Mouse (Mus musculus) stomach, embryonic 16.5 days (tissue): ENCODE data around the gene Catip. TPM values are rescaled to one million over a fixed set of nuclear protein-coding genes. Genes with fewer than 3 reads are reported as not detected.
"Not testable (repeated sequence)": the region's sequence is repeated elsewhere in the genome, so short reads cannot be mapped to it uniquely, and the experiment has no call there.

Experiments
- ATAC-seq: fragments of 200-750 bp; cut with Nextera tagmentation; 2 replicates; pipeline ENCODE4 v1.8.0; 2017; ENCODE audit warnings: moderate number of reproducible peaks, moderate TSS enrichment; ENCODE audit not compliant: insufficient read depth, low FRiP score
- H3K27ac ChIP-seq: fragments of 300-500 bp; sonication (generic); 2 replicates; pipeline ENCODE4 v1.5.1; 2014; ENCODE audit warnings: low read length
- H3K27me3 ChIP-seq: fragments of 300-500 bp; sonication (generic); 2 replicates; pipeline ENCODE4 v1.6.1; 2014; ENCODE audit warnings: low read length, control low read depth, mixed read lengths; ENCODE audit not compliant: control insufficient read depth, insufficient read depth
- H3K36me3 ChIP-seq: fragments of 300-500 bp; sonication (generic); 2 replicates; pipeline ENCODE4 v1.6.1; 2014; ENCODE audit warnings: low read length; ENCODE audit not compliant: control insufficient read depth, insufficient read depth
- H3K4me1 ChIP-seq: fragments of 300-500 bp; sonication (generic); 2 replicates; pipeline ENCODE4 v1.6.1; 2014; ENCODE audit warnings: low read length, control low read depth, mixed read lengths; ENCODE audit not compliant: control insufficient read depth, insufficient read depth
- H3K4me2 ChIP-seq: fragments of 300-500 bp; sonication (generic); 2 replicates; pipeline ENCODE4 v1.6.1; 2014; ENCODE audit warnings: low read depth, low read length, mixed read lengths
- H3K4me3 ChIP-seq: fragments of 300-500 bp; sonication (generic); replicated peaks from 2 replicates; pipeline ENCODE4 v1.5.1; 2014; ENCODE audit warnings: mild to moderate bottlenecking, low read length
- H3K9ac ChIP-seq: fragments of 300-500 bp; sonication (generic); 2 replicates; pipeline ENCODE4 v1.6.1; 2014; ENCODE audit warnings: low read length
- H3K9me3 ChIP-seq: fragments of 300-500 bp; sonication (generic); replicated peaks from 2 replicates; pipeline ENCODE4 v1.6.1; 2016; ENCODE audit warnings: low read length, control low read depth; ENCODE audit not compliant: control insufficient read depth
- WGBS: fragments of 180-500 bp; shearing (Covaris S2); extraction: QIAGEN DNeasy Blood & Tissue Kit; methylation state at CpG from one replicate; pipeline ENCODE4 v1.1.7; 2014; 5-methylcytosine and 5-hydroxymethylcytosine counted together
- polyA plus RNA-seq: library from polyadenylated mRNA; unstranded; fragments of >200 nt; fragmentation: Nextera tagmentation; extraction: Ambion mirVana; gene quantifications from 2 replicates; pipeline ENCODE4 v1.2.1, GENCODE M21; 2015

Gene Catip
- polyA plus RNA-seq, 1 experiment from 2014 or later = 0.77 TPM

GRCm38 (mm10) chr1:74393010-74393409 is 31.1 kb downstream of the Catip start:
- H3K36me3 ChIP-seq = peaks cover 14% of the 10 kb centered on the region
- H3K27me3 ChIP-seq = no peaks in the 10 kb centered on the region
- H3K9ac ChIP-seq = peak overlapping the region; percentile 97
- ATAC-seq = no peak
- WGBS = 40% methylated on average over 7 of the region's 7 CpGs
- peaks cover 42% of the 10 kb centered on the region for H3K4me1 ChIP-seq
- no peaks in the 10 kb centered on the region for H3K9me3 ChIP-seq
- peak overlapping the region; percentile 92 for H3K4me3 ChIP-seq
- peak overlapping the region; percentile 96 for H3K4me2 ChIP-seq
- H3K27ac ChIP-seq = peak overlapping the region; percentile 99

- no peak overlapping the region for H3K4me3 ChIP-seq
- peak overlapping the region; percentile 97; the same call in 1 of the 2 replicates for H3K9ac ChIP-seq
- no peak overlapping the region for H3K27ac ChIP-seq
- peaks cover 14% of the 10 kb centered on the region for H3K36me3 ChIP-seq
- ATAC-seq = no peak
- H3K27me3 ChIP-seq = no peaks in the 10 kb centered on the region
- H3K9me3 ChIP-seq = no peaks in the 10 kb centered on the region
- 83% methylated on average over 9 of the region's 9 CpGs for WGBS
- H3K4me1 ChIP-seq = peaks cover 39% of the 10 kb centered on the region
- H3K4me2 ChIP-seq = peak overlapping the region; percentile 96; the same call in 1 of the 2 replicates
These were observed 31.8 kb downstream of the Catip start for GRCm38 (mm10) chr1:74393697-74394096.

GRCm38 (mm10) chr1:74394311-74394710 is 32.4 kb downstream of the Catip start:
- H3K36me3 ChIP-seq = peaks cover 14% of the 10 kb centered on the region
- H3K4me3 ChIP-seq = no peak overlapping the region
- WGBS = 87% methylated on average over 9 of the region's 9 CpGs
- 0 out of 2 replicates have a peak overlapping the region, but pooled peaks have one; percentile 16 for H3K9ac ChIP-seq
- no peaks in the 10 kb centered on the region for H3K9me3 ChIP-seq
- no peaks in the 10 kb centered on the region for H3K27me3 ChIP-seq
- no peak for ATAC-seq
- no peak overlapping the region for H3K4me2 ChIP-seq
- peaks cover 37% of the 10 kb centered on the region for H3K4me1 ChIP-seq
- no peak overlapping the region for H3K27ac ChIP-seq

GRCm38 (mm10) chr1:74394858-74395257 is 33.0 kb downstream of the Catip start:
- Histone ChIP-seq H3K9me3 (no peaks in the 10 kb centered on the region), H3K27me3 (no peaks in the 10 kb centered on the region), H3K4me1 (peaks cover 31% of the 10 kb centered on the region), H3K9ac (no peak overlapping the region), H3K27ac (no peak overlapping the region), H3K36me3 (peaks cover 14% of the 10 kb centered on the region), H3K4me3 (no peak overlapping the region), H3K4me2 (no peak overlapping the region)
- 88% methylated on average over 15 of the region's 15 CpGs for WGBS
- ATAC-seq = no peak

GRCm38 (mm10) chr1:74395290-74395689 is 33.4 kb downstream of the Catip start:
- Histone ChIP-seq H3K36me3 (peaks cover 14% of the 10 kb centered on the region), H3K27me3 (no peaks in the 10 kb centered on the region), H3K27ac (no peak overlapping the region), H3K4me2 (no peak overlapping the region), H3K4me1 (peaks cover 27% of the 10 kb centered on the region), H3K9ac (no peak overlapping the region), H3K9me3 (no peaks in the 10 kb centered on the region), H3K4me3 (no peak overlapping the region)
- WGBS = 81% methylated on average over 13 of the region's 13 CpGs
- no peak for ATAC-seq

- Histone ChIP-seq H3K4me1 (peaks cover 22% of the 10 kb centered on the region), H3K4me3 (peak overlapping the region; percentile 48), H3K4me2 (peak overlapping the region; percentile 94), H3K27ac (peak overlapping the region; percentile 95), H3K36me3 (peaks cover 14% of the 10 kb centered on the region), H3K9ac (peak overlapping the region; percentile 54)
- 6% methylated on average over 11 of the region's 12 CpGs for WGBS
- not testable (repeated sequence) for ATAC-seq, H3K9me3 ChIP-seq, H3K27me3 ChIP-seq
These were observed 34.7 kb downstream of the Catip start for GRCm38 (mm10) chr1:74396456-74397222.

GRCm38 (mm10) chr1:74397268-74397918 is 35.5 kb downstream of the Catip start:
- Histone ChIP-seq H3K4me3 (peak overlapping the region; percentile 48), H3K27ac (peak overlapping the region; percentile 95), H3K4me2 (peak overlapping the region; percentile 94), H3K9me3 (no peaks in the 10 kb centered on the region), H3K27me3 (no peaks in the 10 kb centered on the region), H3K36me3 (peaks cover 14% of the 10 kb centered on the region), H3K9ac (peak overlapping the region; percentile 77), H3K4me1 (peaks cover 22% of the 10 kb centered on the region)
- peak; percentile 93 for ATAC-seq
- under 1% methylated on average over 41 of the region's 41 CpGs for WGBS

- no peaks in the 10 kb centered on the region for H3K9me3 ChIP-seq
These were observed 36.1 kb downstream of the Catip start for GRCm38 (mm10) chr1:74397919-74398451.

GRCm38 (mm10) chr1:74400531-74400930 is 38.6 kb downstream of the Catip start:
- H3K9ac ChIP-seq = no peak overlapping the region
- H3K36me3 ChIP-seq = no peaks in the 10 kb centered on the region
- WGBS = 74% methylated on average over 3 of the region's 3 CpGs
- H3K9me3 ChIP-seq = no peaks in the 10 kb centered on the region
- H3K4me3 ChIP-seq = no peak overlapping the region
- no peaks in the 10 kb centered on the region for H3K27me3 ChIP-seq
- peaks cover 4% of the 10 kb centered on the region; the same call in 1 of the 2 replicates for H3K4me1 ChIP-seq
- no peak overlapping the region for H3K27ac ChIP-seq
- no peak overlapping the region for H3K4me2 ChIP-seq
- no peak for ATAC-seq

More at GRCm38 (mm10) chr1:74397919-74398451, 36.1 kb downstream of the Catip start:
- Histone ChIP-seq H3K9ac (peak overlapping the region; percentile 77), H3K27ac (peak overlapping the region; percentile 95), H3K4me3 (peak overlapping the region; percentile 48), H3K36me3 (peaks cover 14% of the 10 kb centered on the region), H3K4me2 (peak overlapping the region; percentile 94), H3K27me3 (no peaks in the 10 kb centered on the region), H3K4me1 (peaks cover 18% of the 10 kb centered on the region)
- ATAC-seq = no peak; the same call in 1 of the 2 replicates
- 5% methylated on average over 11 of the region's 11 CpGs for WGBS
